Mouse (Mus musculus): ENCODE measurements around the gene Cacna1c.

The Cacna1c gene

GRCm38 (mm10) chr6:118653331-118653730 lies 542.9 kb downstream of the Cacna1c start:
- DNase-seq (ENCODE audit: low spot score): no peak

DNA sequence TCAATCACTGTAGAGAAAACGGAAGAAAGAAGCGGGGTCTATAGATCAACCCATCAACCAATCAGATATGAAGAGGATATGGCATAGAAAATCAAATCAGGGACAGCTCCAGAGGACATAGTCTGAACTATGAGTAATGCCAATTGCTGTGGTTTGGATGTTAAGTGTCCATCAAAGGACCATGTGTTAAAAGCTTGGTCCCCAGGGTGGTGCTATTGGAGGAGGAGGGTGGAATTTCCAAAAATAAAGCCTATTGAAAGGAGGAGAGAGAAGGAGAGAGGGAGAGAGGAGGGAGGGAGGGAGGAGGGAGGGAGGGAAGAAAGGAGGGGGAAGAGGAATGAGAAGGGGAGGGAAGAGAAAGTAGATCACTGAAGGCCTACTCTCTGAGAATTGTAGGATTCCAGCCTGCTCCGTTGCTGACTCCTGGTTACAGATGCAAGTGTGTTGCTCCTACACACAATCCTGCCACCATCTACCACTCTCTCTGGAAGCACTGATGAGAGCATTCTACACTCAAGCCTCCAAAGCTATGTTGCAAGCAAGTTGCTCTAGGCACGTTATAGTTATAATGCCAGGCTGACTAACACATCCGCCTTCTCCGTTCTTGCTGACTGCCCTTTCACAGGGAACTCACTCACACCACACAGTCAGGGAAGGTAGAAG lies 547.0 kb downstream of the Cacna1c start:
- no peak for DNase-seq (ENCODE audit: low spot score)

DNA sequence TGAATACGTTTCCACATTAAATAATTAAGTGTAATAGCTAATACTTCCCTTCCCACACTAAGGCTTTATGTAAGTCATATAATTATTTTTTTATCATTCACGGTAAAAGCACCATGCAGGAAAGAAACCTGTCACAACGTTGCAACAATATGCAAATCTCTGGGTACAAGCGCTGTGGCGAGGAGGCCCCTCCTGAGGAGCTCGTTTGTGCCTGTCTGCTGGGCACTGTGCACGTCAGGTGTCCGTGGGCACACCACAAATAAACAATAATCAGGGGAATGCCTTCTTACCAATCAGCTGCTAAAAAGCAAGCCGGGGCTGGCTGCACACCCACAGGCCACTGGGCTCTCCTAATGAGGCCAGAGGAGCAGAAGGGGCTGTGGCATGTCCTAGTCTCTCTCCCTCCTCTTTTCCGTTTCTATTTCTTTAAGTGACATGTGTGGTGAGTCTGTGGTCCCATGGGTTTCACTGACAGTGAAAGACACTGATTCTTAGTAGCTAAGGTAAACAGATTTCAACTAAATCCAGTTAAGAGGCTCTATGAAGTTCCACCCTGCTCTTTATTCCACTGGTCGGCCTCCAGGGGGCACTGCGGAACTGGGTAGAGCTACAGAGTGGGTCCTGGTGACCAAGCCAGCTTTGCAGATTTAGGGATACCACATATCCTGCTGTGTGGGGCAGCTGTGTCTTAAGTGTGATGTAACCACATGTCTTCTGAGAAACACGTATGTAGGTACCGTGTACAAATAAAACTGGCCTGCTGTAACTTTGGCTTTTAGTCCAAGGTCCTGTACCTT lies 549.8 kb downstream of the Cacna1c start:
- peak; percentile 11 for DNase-seq (ENCODE audit: low spot score)

- no peak for DNase-seq (ENCODE audit: low spot score)
Observed at GRCm38 (mm10) chr6:118644866-118645265, 551.4 kb downstream of the Cacna1c start.

DNA sequence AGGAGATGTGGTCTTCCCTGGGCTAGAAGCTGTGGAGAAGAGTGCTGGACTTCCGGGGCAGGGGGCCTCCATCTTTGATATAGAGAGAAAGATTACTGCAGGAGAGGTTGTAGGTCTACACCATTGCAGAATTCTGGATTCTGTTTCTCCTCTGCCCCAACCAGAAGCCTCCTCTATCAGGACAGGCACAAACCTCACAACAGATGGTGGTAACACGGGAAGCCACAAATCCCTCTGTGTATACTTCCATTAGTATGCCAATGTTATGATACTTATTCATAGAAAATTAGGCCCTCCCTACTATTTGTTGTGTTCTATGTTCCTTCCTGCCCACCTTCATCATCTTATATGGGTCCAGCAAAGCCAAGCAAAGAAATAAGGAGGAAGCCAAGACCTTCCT lies 552.7 kb downstream of the Cacna1c start:
- no peak for DNase-seq (ENCODE audit: low spot score)

GRCm38 (mm10) chr6:118641671-118642325 lies 554.4 kb downstream of the Cacna1c start:
- DNase-seq (ENCODE audit: low spot score): no peak

DNA sequence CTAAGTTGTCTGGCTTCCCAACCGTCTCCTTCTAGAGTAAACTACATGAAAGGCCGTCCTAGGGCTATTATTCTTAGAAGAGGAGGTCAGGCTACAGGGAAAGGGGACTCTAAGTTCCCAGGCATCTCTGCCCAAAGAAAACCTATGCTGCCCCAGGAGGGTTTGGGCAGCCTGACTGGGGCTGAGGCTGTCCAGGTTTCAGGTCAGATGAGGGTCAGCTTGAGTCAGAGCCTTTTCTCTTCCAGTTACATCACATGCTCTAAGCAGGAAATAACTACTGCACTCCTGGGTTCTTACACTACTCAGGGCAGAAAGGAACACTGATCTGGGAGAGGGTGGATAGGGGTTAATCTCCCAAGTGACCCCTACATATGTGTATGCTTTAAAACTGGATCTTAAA lies 556.4 kb downstream of the Cacna1c start:
- no peak for DNase-seq (ENCODE audit: low spot score)

- DNase-seq (ENCODE audit: low spot score): no peak
Observed at GRCm38 (mm10) chr6:118638911-118639310, 557.3 kb downstream of the Cacna1c start.

GRCm38 (mm10) chr6:118632491-118632890 lies 563.7 kb downstream of the Cacna1c start:
- no peak for DNase-seq (ENCODE audit: low spot score)

GRCm38 (mm10) chr6:118630006-118630405 lies 566.2 kb downstream of the Cacna1c start:
- DNase-seq (ENCODE audit: low spot score): no peak

GRCm38 (mm10) chr6:118626246-118626645 lies 570.0 kb downstream of the Cacna1c start:
- no peak for DNase-seq (ENCODE audit: low spot score)

GRCm38 (mm10) chr6:118623609-118624008 lies 572.6 kb downstream of the Cacna1c start:
- DNase-seq (ENCODE audit: low spot score): no peak

- DNase-seq (ENCODE audit: low spot score): no peak
Observed at GRCm38 (mm10) chr6:118621866-118622265, 574.4 kb downstream of the Cacna1c start.

- DNase-seq (ENCODE audit: low spot score): no peak
Observed at GRCm38 (mm10) chr6:118621406-118621805, 574.8 kb downstream of the Cacna1c start.

- no peak for DNase-seq (ENCODE audit: low spot score)
Observed at GRCm38 (mm10) chr6:118608906-118609305, 587.3 kb downstream of the Cacna1c start.

GRCm38 (mm10) chr6:118605974-118606373 lies 590.2 kb downstream of the Cacna1c start:
- no peak for DNase-seq (ENCODE audit: low spot score)

DNA sequence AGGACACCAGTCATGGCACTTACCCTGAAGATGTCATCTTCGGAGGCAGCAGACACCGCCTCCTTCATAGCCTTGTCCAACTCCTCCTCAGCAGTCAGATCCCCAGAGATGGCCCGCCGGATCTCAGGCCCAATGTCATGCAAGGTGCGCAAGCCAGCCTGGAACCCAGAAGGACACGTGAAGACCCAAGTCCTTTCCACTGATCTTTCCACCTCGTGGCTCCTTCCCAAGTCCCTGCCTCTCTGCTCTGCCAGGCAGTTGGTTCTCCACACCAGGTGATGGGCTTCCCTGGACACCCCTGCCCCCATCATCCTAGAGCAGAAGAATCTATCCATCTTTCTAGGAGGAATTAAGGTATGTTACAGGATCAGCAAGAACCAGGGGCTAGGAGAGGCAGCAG lies 592.4 kb downstream of the Cacna1c start:
- no peak for DNase-seq (ENCODE audit: low spot score)

- DNase-seq (ENCODE audit: low spot score): no peak
Observed at GRCm38 (mm10) chr6:118595681-118596055, 600.5 kb downstream of the Cacna1c start.

GRCm38 (mm10) chr6:118594833-118595680 lies 601.2 kb downstream of the Cacna1c start:
- DNase-seq (ENCODE audit: low spot score): no peak

DNA sequence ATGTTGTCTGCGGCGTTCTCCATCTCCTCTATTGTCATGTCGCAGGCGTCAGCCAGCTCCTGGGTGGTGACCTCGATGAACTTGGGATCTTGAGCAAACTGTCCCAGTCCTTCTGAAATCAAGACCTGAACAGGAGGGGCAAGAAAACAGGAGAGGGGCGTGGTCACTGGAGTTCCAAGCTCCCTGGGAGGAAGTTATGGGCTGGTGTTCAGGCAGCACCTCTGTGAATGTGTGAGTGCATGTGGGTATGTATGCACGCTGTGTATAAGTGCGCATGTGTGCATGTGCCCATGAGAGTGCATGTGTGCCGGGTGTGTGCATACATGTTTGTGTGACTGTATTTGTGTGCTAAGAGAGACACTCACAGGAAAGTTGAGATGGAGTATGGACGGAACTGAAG lies 602.1 kb downstream of the Cacna1c start:
- no peak for DNase-seq (ENCODE audit: low spot score)

DNA sequence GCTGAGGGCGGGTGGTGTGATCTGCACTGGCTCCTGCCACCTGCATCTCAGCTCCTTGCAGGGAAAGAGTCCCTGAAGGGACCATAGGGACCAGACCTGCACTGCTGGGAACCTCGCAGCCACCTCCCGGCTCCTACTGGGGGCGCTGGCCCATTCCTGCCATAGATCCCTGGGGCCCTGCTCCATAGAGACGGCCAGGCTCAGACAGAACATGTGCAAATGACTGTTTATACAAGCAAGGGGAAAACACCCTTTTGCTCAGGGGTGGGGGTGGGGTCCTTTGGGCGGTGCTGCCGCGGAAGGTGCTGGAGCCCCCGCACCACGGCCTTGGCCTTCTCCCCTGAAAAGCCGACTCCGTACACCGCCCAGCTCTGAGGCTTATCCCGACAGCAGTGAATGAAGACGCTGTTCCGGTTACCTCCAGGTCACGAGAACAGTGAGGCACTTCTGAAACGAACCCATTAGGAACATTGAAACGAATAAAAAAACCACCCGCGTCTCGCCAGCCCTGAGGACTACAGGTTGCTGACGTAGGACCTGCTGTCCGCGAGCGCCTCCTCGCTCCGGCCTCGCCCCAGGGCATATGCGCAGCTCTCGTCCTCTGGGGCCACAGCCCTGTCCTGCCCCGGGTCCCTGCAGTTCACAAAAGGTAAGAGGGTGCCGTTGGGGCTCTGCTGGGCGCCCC lies 602.7 kb downstream of the Cacna1c start:
- DNase-seq (ENCODE audit: low spot score): no peak
